Mouse (Mus musculus) brain, embryonic 18.5 days (tissue): ENCODE results near the gene Ndufaf3.
"Not testable (repeated sequence)": the region's sequence is repeated elsewhere in the genome, so short reads cannot be mapped to it uniquely, and the experiment has no call there.

Experiments used
- DNase-seq: peaks from one replicate; pipeline ENCODE4 v3.0.0-alpha.2; 2012; ENCODE audit warnings: low read depth, low spot score

Ndufaf3 gene

DNA sequence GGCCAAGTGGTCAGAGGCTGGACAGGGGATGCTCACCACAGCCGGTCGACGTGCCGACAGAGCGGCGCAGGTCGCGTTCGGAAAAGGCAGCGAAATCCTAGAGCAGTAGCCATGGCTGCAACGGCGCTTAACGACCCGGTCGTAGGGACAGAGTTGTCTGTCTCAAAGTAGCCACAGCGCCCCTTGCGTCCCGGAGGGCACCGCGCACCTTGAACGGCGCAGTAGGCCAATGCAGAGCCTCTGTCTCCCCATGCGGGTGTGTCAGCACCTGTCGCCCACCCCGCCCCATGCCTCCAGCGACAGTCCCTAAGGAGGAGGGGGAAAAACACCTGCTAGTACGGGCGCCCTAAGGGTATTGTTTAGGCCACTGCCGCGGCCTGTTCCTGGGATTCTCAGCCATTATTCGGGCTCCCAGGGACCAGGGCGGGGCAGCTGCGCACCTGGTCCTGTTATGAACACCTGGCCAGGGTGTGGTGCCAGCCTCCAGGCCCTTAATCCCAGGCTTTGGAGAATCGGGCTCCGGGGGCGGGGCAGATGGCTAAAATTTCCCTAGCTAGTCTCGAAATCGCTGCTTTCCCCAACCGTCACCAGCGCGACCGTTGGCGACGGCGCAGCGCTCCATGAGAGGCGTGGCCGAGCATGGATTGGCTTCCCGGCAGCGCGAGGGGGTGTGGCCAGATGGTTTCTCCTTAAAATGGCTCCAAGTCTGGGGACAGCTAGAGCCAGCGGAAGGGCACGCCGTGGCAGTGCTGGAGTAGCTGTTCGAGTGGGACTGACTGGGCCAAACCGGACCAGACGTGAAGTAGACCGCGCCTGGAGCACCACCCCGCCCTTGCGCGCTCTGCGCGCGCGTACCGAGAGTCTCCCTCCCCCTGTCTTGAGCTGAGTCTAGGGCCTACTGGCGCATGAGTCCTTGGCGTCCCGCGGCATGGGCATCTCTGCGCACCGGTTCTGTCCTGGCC is at the start of gene Ndufaf3:
Gene Ndufaf3, minus strand, starts transcription at position 620 of the 962 bp plus-strand sequence.
- peak; percentile 91 for DNase-seq

DNA sequence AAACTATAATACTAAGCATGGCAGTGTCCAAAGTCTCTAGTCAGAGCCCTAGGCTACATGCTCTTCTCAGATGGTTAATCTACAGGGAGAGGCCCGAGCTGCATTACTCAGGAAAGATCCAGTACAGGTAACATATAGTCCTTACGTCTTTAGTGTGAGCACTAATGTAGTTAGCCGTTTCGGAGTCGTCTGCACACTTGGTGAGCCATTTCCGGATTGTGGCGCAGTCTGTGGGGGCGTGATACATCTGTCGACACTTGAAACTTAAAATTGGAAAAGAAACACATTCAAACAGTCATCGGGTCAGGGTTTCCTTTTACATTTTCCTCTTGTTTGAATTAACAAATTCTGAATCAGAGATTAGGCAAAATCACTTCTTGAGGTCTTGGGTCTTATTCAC is 44.3 kb upstream of the Ndufaf3 start:
- no peak for DNase-seq

DNA sequence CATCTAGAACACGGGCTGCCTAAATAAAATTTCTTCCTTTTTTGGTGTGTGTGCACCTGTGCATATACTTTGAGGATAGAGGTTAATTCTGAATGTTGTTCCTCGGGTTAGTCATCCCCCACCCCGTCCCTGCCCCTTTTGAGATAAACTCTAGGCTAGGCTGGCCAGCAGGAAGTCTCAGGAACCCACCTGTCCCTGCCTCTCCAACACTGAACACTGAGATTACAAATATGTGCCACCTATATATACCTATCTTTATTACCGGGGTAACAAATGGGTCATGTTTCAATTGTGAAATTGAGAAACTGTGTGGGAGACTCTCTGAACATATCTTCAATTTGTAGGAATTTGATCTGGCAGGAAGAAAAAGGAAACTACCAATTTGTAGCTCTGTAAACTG is 41.7 kb upstream of the Ndufaf3 start:
- DNase-seq, result no peak

DNA sequence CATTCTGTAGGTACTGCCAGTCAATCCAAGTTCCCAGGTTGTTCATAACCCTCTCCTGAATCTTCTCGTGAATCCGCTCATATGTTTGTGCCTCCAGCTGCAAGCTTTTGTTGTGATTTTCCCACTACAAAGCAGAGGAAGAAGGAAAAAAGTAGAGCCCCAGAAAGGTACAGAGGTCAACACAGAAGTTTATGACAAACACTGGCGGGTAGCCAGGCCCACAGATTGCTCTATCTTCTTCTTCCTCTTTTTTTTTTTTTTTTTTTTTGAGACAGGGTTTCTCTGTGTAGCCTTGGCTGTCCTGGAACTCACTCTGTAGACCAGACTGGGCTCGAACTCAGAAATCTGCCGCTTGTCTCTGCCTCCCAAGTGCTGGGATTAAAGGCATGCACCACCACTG is 40.7 kb upstream of the Ndufaf3 start:
- not testable (repeated sequence) for DNase-seq

DNA sequence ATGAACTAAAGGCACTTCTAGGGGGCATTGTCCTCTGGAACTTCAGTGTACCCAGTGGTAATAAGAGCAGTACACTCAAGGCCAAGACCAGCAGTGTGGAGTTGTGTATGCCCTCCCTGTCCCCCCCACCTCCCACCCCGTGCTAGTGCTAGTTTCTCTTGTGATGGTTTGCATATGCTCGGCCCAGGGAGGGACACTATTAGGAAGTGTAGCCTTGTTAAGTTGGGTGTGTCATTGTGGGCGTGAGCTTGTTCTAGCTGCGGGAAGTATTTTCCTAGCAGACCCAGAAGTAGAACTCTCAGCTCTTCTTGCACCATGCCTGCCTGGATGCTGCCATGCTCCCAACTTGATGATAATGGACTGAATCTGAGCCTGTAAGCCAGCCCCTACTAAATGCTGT is 34.8 kb upstream of the Ndufaf3 start:
- DNase-seq, result no peak

DNA sequence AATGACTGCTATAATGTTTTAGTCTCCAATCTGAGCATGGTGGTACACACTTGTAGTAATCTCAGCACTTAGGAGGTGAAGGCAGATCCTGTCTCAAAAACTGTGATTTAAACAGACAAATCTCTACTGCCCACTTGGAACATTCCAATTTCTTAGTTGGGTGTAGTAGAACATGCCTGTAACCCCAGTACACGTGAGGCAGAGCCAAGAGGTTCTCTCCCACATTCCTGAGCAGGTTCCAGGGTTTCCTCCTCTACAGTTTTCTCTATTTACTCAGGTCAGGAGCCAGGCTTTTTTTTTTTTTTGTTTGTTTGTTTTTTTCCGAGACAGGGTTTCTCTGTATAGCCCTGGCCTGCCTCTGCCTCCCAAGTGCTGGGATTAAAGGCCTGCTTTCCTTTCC is 32.8 kb upstream of the Ndufaf3 start:
- DNase-seq, result no peak

DNA sequence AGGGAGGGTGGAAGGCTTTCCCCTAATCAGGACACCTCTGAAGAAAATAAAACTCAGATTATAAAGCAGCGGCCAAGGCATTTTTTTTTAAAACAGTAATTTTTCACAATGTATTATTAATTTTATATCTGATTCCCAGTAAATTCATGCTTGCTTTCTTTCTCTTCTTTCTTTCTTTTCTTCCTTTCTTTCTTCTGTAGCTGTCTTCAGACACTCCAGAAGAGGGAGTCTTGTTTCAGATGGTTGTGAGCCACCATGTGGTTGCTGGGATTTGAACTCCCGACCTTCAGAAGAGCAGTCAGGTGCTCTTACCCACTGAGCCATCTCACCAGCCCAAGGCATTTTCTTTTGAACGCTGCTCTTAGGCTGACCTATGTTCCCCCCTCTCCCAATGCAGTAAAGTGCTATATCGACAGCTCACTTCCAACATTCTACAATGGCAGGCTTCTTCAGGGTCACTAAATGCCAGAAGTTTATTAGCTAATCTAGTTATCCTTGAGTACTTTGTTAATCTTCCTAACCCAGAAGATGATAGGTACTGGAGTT is 31.9 kb upstream of the Ndufaf3 start:
- no peak for DNase-seq

DNA sequence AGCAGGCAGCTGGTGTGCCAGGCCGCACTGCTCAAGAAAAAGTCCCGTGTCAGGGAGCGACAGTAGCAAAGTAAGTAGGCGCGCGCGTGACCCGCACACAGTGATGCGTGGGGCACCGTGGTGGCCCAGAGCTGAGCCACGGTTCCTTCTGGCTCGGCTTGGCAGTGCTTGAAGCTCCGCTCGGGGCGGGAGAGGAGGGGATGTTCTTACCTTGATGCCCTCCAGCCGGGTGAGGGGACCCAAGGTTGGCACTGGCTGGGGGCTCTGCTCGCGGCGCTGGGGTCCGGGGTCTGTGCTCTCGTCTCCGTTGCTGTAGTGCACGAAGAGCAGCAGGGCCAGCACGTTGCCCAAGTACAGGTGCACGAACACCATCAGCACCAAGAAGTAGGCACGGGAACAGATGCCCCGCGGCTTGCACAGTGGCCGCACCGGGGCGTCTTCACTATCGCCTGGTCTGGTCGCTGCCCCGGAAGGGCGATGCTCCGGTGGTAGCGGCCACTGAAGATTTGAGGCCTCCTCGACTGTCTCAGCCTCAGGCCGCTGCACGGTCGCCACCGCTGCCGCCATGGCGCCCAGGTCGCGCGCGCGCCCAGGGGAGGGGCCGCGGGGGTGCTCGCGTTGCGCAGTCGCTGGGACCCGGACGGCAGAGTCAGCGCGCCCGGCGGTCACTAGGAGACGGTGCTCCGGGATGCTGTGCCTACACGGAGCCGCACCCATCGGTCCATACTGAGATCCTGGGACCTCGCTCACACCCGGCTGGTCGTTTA is 29.9 kb upstream of the Ndufaf3 start, which contains the start of gene P4htm:
Gene P4htm, minus strand, starts transcription at position 670 of the 767 bp plus-strand sequence.
- DNase-seq, result no peak

DNA sequence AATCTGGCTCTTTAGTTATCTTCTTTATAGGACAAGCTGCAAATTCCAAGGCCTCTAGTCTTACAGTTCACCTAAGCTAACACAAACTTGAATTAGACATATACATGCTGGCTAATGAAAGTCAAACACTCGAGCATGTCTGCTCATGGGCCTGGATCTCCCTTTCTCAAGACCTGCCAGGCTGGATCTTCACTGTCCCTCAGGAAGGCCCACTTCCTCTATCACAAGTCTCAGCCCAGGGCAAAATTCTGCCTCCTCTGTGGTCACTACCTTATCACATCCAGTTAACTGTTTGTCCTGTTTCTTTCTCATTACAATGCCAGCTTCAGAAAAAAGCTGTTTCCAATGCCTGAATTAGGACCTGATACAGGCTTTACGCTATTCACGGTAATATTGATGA is 27.1 kb upstream of the Ndufaf3 start:
- no peak for DNase-seq

DNA sequence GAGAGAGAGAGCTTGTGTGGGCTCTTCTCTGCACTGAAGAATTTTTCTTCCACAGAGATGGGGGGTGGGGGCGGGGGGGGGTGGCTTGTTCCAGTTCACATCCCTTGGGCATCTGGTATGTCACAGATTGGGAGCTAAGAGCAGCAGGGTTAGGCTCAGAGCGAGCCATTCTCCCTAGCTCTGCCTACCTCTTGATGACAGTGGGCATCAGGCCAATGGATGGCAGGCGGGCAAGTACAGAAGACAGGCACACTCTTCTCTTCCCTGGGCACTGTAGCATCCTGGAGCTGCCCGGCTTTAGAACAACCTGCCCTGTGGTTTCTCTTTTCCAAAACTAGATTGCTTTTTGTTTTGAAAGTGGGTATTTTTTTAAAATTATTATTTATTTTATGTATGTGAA is 24.2 kb upstream of the Ndufaf3 start:
- DNase-seq, result no peak

DNA sequence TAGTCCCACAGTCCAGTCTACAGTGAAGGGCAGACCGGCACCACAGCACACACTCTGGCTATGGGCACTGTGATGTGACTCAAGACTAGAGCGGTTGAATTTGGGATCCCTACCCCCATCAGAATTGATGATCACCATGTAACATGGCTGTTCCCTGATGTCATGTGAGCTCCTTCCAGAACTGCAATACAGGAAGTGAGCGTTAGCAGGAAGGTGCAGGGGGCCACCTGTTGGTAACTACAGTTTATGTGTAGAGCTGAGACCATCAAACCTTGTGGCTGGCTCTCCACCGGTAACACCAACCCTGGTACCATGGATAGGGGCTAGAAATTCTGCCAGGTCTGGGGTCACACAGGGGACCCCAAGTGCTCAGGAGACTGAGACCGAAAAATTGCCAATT is 22.0 kb upstream of the Ndufaf3 start:
- DNase-seq, result no peak

DNA sequence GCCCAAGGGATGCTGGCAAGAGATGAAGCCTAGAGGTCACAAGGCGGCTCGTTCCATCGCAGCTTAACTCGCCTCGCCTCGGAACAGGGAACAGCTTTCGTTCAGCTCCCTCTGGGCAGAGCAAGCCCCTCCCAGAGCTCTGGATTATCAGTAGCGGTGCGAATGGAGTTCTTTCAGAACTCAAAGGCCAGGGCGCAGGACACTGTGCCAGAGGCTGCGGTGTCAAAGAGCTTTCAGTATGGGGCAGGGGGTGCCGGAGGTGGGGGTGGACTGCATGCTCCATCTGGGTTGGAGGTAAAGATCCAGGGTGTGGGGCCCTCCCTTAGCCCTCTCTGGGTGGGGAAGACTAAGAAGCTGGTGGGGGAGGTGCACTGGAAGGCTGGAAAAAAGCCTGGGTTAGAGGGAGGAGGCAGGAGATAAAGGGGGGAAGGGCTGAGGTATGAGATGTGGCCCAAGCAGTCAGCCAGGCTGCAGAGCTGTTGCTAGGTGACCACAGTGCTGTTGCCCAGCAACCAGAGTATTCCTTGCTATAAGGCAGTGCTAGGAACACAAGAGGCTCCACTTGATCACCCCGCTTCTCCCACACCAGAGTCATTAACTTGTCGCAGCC is 20.4 kb upstream of the Ndufaf3 start:
- DNase-seq, result peak; percentile 90

DNA sequence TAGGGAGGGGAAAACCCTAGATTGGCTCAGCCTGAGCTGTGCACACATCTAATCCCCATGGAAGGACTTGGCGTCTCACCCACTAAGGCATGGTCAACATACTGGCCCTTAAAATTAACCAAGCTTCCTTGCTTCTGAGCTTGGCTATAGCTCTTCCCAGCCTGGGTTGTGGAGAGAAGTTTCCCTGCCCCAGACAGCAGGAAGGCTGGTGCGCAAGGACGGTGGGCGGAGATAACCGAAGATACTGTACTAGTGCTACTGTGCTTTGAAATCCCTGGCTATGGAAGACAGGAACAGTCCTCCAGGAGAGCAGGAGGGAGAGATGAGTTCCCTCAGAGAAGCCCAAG is 12.1 kb upstream of the Ndufaf3 start:
- no peak for DNase-seq

DNA sequence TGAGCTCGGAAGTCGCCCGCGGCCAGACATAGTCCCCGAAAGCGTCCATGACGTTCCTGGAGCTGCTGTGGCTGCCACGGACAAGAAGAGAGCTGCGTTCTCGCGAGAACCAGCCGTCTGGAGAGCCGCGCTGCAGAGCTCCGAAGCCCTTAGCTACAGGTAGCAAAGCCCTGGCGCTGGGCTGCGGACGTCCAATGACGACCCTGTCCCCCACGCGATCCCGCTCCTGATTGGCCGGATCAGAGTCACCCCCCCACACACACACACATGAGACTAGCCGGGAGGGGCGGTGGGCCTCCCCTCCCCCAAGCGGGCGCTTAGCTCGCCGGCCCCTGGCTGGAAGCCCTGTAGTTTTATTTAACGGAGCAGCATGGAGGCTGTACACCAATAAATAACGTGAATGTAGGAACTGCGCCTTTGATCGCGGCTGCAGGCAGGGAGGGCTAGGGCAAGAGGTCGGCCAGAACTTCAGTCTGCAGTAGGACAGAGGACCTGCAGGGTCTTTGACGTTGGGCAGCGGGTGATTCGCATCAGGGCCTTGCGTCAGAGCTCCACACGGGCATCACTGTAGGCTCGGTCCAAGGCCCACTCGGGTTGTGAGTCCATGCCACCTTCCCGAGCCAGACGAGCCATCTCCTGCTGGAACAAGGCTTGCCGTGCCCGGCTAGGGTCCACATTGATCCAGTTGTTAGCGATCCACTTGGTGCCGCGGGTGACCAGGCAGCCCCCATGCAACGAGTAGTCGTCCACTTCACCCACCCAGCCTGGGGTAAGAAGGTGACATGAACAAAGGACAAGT is 11.5 kb upstream of the Ndufaf3 start, which contains the start of gene Wdr6:
Gene Wdr6, minus strand, starts transcription at position 195 of the 799 bp plus-strand sequence.
- peak; percentile 93 for DNase-seq

DNA sequence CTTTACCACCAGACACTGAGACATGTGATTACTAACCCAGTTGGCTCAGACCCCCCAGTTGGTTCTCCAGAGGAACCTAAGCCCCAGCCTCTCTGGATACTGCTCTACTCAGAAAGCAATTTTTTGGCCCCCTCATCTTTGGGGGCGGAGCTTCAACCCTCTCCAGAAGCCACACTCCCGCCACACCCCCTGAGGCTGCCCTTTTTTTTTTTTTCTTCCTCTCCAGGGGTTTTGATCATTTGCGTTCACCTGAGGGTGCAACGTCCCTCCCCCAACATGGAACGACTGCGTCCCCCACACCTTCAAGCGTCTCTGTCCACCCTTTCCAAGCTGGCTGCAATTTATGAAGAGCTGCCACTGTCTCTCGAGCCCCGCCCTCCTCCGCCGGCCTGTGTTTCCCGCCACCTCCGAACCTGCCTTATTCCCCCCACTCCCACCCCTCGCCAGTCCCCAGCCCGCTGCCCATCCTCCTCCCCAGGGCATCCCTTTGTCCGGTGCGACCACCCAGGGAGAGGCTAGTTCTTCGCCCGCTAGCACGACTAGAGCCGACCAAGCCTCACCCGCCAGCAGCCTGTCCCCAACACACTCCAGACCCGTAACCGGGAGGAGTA is 10.8 kb upstream of the Ndufaf3 start:
- DNase-seq, result no peak

DNA sequence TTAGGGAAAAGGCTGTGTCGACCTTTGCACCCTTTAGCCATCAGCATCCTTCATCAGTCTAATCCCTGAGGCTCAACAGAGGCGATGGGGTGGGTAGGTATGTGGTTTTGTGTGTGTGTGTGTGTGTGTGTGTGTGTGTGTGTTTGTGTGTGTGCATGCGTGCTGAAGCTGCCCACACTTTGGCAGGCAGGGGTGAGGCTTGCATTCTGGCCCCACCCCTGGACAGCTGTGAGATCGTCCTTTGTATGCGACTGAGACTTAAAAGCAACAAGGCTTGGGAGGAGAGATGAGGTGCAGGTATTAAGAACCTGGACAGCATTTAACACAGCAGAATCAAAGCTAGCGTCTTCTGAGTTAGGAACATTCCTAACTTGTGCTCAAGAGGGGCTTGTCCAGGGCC is 9.8 kb upstream of the Ndufaf3 start:
- no peak for DNase-seq

DNA sequence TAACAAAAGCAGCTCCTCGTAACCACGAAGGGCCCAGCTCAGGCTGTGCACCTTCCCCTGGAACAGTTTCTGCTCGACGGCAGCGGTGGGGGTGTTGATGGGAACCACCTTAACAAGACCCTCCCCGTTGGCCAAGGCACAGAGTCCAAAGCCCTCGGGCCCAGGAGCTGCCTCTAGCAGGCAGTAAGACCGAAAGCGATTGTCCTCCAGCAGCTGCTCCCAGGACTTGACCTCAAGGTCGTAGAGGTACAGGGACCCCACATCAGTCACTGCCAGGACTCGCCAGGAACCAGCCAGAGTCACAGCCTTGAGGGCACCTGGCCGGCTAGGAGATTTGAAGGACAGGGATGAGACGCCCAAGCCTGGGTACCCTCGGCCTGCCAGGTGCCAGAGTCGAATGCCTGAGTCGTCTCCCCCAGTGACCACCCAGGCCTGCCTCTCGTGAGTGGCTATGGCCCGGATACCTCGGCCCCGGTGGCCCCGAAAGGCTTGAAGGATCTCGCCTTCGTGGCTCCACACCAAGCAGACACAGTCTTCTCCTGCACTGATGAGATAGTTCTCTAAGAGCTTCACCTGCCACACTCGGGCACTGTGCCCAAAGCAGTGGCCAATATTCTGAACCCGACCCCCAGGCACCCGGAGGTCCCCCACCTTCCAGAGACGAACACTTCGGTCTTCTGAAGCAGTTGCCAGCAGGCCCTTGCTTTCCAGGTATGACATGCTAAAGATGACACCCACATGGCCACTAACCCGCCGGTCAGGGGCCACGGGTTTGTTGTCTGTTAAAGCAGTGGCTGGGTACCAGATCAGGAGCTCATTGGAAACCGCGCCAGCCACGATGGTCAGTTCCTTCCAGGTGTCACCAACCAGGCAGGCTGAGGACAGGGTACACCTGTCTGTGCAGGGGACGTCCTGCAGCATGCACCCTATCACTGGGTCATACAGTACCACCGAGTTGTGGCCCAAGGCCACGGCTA is 8.4 kb upstream of the Ndufaf3 start:
- no peak for DNase-seq

DNA sequence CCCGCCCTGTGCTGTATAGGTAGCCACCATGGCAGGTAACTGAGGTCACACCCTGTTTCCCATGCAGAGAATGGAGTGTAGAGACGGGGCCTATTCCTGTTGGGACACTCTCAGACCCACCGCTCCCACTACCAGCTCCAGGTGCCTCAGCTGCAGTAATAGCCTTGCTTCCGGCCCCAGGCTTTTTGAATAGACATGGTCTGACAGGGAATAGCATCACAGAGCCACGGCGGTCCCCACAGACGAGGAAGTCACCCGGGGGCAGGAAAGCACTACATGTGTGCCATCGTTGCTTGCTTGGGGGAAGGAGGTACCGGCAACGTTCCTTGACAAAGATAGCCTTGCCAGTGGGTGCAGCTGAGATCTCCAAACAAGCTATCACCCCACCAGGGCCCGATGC is 7.7 kb upstream of the Ndufaf3 start:
- DNase-seq, result no peak
